Mouse (Mus musculus): Measurements from ENCODE around the gene Zic5. TPM values are rescaled to one million over a fixed set of nuclear protein-coding genes. Genes with fewer than 3 reads are reported as not detected.

Gene Zic5
- polyA plus RNA-seq, 1 experiment, result not detected

- WGBS, result 18% methylated on average over 31 of the region's 31 CpGs
- Histone ChIP-seq H3K27ac (ENCODE audit: insufficient read depth, low read depth, low read length) (no peak overlapping the region), H3K4me1 (ENCODE audit: control insufficient read depth, insufficient read depth, low read length) (peaks cover 9% of the 10 kb centered on the region), H3K4me3 (ENCODE audit: insufficient read depth, low read depth, low read length) (no peak overlapping the region)
- TF ChIP-seq POLR2A (IDR thresholded peaks at IDR 0.05; ENCODE audit: insufficient read depth, low read depth, low read length) (no peak), CTCF (IDR thresholded peaks at IDR 0.05; ENCODE audit: insufficient read depth, low read depth, low read length) (no peak)
Observed at GRCm38 (mm10) chr14:122471449-122472085, 6.1 kb upstream of the Zic5 start.

GRCm38 (mm10) chr14:122468971-122469755 lies 3.7 kb upstream of the Zic5 start:
- WGBS, result 36% methylated on average over 28 of the region's 28 CpGs
- TF ChIP-seq POLR2A (IDR thresholded peaks at IDR 0.05; ENCODE audit: insufficient read depth, low read depth, low read length) (no peak), CTCF (IDR thresholded peaks at IDR 0.05; ENCODE audit: insufficient read depth, low read depth, low read length) (no peak)
- no peak overlapping the region for H3K4me3 ChIP-seq (ENCODE audit: insufficient read depth, low read depth, low read length)
- no peak overlapping the region for H3K27ac ChIP-seq (ENCODE audit: insufficient read depth, low read depth, low read length)
- H3K4me1 ChIP-seq (ENCODE audit: control insufficient read depth, insufficient read depth, low read length), result peaks cover 7% of the 10 kb centered on the region

GRCm38 (mm10) chr14:122467926-122468841 lies 2.7 kb upstream of the Zic5 start:
- TF ChIP-seq POLR2A (IDR thresholded peaks at IDR 0.05; ENCODE audit: insufficient read depth, low read depth, low read length) (no peak), CTCF (IDR thresholded peaks at IDR 0.05; ENCODE audit: insufficient read depth, low read depth, low read length) (no peak)
- H3K4me3 ChIP-seq (ENCODE audit: insufficient read depth, low read depth, low read length), result no peak overlapping the region
- 48% methylated on average over 23 of the region's 23 CpGs for WGBS
- peaks cover 16% of the 10 kb centered on the region for H3K4me1 ChIP-seq (ENCODE audit: control insufficient read depth, insufficient read depth, low read length)
- H3K27ac ChIP-seq (ENCODE audit: insufficient read depth, low read depth, low read length), result no peak overlapping the region

- WGBS, result 83% methylated on average over 7 of the region's 7 CpGs
- H3K27ac ChIP-seq (ENCODE audit: insufficient read depth, low read depth, low read length), result no peak overlapping the region
- TF ChIP-seq POLR2A (IDR thresholded peaks at IDR 0.05; ENCODE audit: insufficient read depth, low read depth, low read length), result no peak
- no peak for TF ChIP-seq CTCF (IDR thresholded peaks at IDR 0.05; ENCODE audit: insufficient read depth, low read depth, low read length)
- H3K4me3 ChIP-seq (ENCODE audit: insufficient read depth, low read depth, low read length), result no peak overlapping the region
- peaks cover 16% of the 10 kb centered on the region for H3K4me1 ChIP-seq (ENCODE audit: control insufficient read depth, insufficient read depth, low read length)
Observed at GRCm38 (mm10) chr14:122466756-122467362, 1.4 kb upstream of the Zic5 start.

- H3K4me1 ChIP-seq (ENCODE audit: control insufficient read depth, insufficient read depth, low read length), result peaks cover 16% of the 10 kb centered on the region
- 65% methylated on average over 13 of the region's 13 CpGs for WGBS
- no peak overlapping the region for H3K27ac ChIP-seq (ENCODE audit: insufficient read depth, low read depth, low read length)
- no peak overlapping the region for H3K4me3 ChIP-seq (ENCODE audit: insufficient read depth, low read depth, low read length)
- TF ChIP-seq POLR2A (IDR thresholded peaks at IDR 0.05; ENCODE audit: insufficient read depth, low read depth, low read length) (no peak), CTCF (IDR thresholded peaks at IDR 0.05; ENCODE audit: insufficient read depth, low read depth, low read length) (no peak)
Observed at GRCm38 (mm10) chr14:122465931-122466490, 534 bp upstream of the Zic5 start.

- Histone ChIP-seq H3K4me3 (ENCODE audit: insufficient read depth, low read depth, low read length) (peak overlapping the region; percentile 57), H3K27ac (ENCODE audit: insufficient read depth, low read depth, low read length) (no peak overlapping the region), H3K4me1 (ENCODE audit: control insufficient read depth, insufficient read depth, low read length) (peaks cover 16% of the 10 kb centered on the region)
- TF ChIP-seq CTCF (IDR thresholded peaks at IDR 0.05; ENCODE audit: insufficient read depth, low read depth, low read length), result no peak
- WGBS, result under 1% methylated on average over 62 of the region's 62 CpGs
Observed at GRCm38 (mm10) chr14:122464351-122464762, 1.1 kb downstream of the Zic5 start.

GRCm38 (mm10) chr14:122463734-122464341 lies 1.6 kb downstream of the Zic5 start:
- 3% methylated on average over 58 of the region's 58 CpGs for WGBS
- Histone ChIP-seq H3K4me3 (ENCODE audit: insufficient read depth, low read depth, low read length) (peak overlapping the region; percentile 57), H3K27ac (ENCODE audit: insufficient read depth, low read depth, low read length) (0 out of 2 replicates have a peak overlapping the region, but pooled peaks have one; percentile 51), H3K4me1 (ENCODE audit: control insufficient read depth, insufficient read depth, low read length) (peaks cover 16% of the 10 kb centered on the region)

- no peak for TF ChIP-seq CTCF (IDR thresholded peaks at IDR 0.05; ENCODE audit: insufficient read depth, low read depth, low read length)
- no peak for TF ChIP-seq POLR2A (IDR thresholded peaks at IDR 0.05; ENCODE audit: insufficient read depth, low read depth, low read length)
- H3K4me1 ChIP-seq (ENCODE audit: control insufficient read depth, insufficient read depth, low read length), result peaks cover 16% of the 10 kb centered on the region
- H3K27ac ChIP-seq (ENCODE audit: insufficient read depth, low read depth, low read length), result peak overlapping the region; percentile 54
- 13% methylated on average over 40 of the region's 40 CpGs for WGBS
- H3K4me3 ChIP-seq (ENCODE audit: insufficient read depth, low read depth, low read length), result peak overlapping the region; percentile 57
Observed at GRCm38 (mm10) chr14:122463080-122463691, 2.3 kb downstream of the Zic5 start.

Measured in olfactory bulb, adult 2 months (tissue).